Mouse (Mus musculus) B cell, adult 2 months (primary cell): ENCODE data around the gene Crhbp.

Experiments used
- DNase-seq, 2 experiments: peaks; one replicate each; pipeline ENCODE4 v3.0.0; 2022

Gene Crhbp

DNA sequence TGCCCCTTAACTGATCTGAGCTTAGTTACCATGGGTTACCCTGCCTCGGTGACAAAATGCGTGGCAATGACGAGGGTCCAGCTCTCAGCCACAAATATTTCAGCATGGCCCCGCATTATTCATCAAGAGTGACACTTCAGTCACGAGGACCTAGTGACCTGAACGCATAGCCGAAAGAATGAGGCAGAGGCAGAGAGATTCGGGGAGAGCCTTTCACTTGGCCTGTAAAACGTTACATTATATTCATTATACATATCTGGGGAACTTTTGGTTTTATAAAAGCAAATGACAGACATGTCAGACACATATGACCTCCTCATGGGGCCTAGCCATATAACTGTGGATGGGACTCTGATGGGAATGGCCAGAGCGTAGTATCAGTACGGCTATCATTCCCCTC is at the start of gene Crhbp:
Gene Crhbp (minus strand): TSS at position 101 of the 400 bp plus-strand sequence.
- no peak for DNase-seq

DNA sequence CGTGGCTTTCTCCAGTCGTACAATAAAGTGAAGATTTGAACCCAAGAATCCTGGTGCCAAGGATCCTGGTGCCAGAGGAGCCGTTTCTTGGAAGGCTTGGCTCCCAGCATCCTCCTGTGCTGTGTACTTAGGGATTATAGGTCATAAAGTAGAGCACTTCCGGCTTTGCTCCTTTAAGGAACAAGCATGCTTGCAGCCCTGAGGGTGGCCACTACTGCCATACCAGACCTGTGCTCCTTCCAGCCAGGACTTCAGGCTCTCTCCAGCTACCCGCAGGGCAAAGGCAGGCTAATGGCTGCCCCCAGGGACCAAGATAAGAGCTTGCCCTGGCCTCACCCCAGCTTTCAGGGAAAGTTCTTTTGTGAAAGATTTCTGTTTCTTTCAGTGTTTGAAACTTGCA is 48.6 kb upstream of the Crhbp start:
- DNase-seq: no peak

DNA sequence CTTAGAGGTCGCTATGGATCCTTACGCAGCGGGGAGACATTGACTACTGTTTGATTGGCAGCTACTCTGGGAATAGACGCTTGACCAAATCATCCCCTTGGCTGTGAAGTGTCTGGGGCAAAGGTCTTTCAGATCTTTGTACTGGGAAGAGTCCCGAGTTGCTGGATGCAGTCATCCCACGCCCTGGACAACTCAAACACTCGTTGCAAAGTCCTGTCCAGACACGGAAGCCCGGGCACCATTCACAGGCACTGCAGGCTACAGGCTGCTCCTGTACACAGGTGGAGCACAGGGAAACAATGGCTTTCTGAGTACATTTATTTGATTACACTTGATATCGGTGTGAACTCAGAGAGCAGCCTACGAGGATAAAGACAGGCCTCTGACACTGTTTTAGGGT is 46.6 kb upstream of the Crhbp start:
- DNase-seq: no peak

DNA sequence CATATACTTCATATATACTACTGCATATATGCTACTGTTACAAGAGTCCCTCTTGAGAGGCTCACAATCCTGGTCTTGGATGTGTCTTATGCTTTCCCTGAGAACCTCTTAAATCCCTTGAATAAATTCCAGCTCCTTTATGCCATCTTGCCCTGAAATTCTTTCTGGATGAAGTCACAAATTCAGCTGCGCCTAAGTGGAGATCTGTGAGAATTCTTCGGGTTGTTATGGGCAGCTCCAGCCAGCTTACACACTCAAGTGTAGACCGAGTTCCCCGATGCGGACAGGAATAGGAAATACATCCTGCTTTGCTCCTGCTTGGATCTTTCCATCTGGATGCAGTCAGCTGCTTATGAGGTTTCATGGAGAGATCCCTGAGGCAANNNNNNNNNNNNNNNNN is 39.9 kb upstream of the Crhbp start:
- DNase-seq: no peak

DNA sequence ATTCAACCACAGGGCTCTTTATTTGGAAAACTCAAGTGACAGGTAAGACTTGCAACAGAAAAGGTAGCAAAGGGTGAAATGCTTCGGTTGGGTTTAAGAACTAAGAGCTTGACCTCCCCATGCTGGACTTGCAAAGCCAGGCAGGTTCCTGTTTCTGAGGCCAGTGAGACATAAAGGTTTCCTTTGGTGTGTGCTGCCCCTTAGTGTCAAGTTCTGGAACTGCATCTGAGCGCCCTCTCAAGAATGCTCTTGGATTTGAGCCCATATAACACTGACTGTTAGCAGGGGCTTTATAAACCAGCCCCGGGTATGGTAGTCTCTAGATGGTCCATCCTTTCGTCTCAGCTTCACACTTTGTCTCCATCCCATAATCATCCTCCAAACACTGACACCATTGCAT is 36.7 kb upstream of the Crhbp start:
- peak; percentile 81 to 83 for DNase-seq

DNA sequence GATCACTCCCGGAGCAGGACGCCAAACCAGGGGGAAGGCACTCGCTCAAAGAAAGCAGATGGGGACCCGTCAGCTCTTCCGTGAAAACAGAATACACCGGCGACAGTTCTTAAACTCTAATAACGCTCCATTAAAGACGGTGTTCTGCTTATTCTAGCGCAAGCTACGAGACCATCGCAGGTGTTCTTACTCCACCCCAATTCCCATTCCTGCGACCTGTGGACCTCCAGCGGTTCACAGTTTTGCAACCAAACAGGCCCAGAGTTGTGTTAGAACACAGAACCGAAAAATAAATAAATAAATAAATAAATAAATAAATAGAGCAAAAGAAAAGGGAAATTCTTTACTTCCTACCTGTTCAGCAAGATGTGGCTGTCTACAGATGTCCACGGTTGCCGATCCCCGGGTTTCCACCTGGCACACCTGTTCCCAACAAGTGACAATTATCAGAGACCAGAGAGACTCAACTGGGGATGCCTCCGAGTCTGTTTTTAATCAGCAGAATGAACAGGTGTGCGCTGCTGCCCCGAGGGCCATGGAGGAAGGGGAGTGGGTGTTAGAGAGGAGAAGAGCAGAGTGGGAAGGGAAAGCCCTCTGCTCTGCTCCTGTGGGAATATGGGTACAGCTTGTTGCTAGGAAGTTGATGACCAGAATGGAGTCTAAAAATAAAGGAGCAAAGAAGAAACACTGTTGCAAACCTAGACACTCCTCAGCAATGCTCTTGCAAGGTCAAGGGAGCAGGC is 34.1 kb upstream of the Crhbp start, which contains the start of gene S100z:
Gene S100z (minus strand): TSS at position 51 of the 743 bp plus-strand sequence.
- DNase-seq: no peak

DNA sequence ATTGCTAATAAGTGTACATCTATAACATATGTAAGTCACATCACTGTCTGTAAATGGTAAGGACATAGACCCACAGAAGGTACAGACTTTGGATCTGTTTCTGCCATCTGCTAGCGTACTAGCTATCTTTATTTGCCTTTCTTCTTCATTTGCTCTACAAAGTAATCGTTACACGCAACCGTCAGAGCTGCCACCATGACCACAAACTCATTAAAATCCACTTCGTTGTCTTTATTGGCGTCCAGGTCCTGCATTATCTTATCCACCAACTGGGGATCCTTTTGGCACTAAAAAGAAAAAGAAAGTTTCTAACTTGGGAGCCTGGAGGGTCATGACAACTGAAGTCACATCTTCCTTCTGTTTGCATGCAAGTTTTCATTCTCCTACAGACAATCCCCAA is 32.4 kb upstream of the Crhbp start:
- DNase-seq: no peak

DNA sequence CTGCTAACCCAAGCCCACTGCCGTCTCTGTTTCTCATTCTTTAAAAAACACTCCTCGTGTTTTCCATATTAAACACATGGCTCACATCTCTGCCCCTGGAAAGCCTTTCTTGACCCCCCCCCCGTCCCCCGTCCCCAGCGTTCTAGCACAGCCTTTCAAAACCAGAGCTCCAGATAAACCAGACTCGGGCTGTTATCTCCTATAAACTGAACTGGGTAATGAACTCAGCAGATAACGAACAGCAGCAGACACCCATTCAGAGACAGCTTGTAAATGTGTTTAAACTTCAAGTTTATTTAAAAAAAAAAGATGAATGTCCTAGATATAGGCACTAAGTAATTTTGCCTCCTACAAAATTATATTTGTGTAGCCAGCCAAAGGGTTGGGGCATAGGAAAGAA is 30.4 kb upstream of the Crhbp start:
- no peak for DNase-seq

DNA sequence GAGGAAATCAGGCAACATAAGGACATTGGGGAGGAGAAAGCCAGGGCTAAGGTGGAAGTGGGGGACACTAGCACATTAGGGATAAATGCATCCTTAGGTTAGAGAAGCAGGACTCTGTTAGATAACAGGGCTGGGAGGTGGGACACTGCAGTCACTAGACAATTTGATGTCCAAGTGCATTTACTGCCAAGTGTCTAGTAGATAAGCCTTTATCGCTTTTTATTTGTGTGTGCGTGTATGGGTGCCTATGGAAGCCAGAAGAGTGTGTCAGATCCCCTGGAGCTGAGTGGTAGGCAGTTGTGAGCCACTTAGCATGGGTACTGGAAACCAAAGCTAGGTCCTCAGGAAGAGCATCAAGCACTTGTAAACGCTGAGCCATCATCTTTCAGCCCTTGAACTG is 29.6 kb upstream of the Crhbp start:
- no peak for DNase-seq

DNA sequence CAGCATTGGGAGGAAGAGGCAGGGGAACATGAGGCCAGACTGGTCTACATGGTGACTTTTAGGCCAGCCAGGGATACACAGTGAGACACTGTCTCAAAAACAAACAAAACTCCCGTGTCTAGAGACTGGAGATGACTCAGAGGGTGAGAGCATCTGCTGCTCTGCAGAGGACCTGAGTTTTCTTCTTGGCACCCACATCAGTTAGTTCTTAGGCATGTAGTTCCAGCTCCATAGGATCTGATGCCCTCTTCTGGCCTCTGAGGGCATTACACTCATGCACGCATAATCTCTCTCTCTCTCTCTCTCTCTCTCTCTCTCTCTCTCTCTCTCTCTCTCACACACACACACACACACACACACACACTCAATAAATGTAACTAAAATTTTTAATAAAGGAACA is 26.2 kb upstream of the Crhbp start:
- DNase-seq: peak; percentile 21 to 22

DNA sequence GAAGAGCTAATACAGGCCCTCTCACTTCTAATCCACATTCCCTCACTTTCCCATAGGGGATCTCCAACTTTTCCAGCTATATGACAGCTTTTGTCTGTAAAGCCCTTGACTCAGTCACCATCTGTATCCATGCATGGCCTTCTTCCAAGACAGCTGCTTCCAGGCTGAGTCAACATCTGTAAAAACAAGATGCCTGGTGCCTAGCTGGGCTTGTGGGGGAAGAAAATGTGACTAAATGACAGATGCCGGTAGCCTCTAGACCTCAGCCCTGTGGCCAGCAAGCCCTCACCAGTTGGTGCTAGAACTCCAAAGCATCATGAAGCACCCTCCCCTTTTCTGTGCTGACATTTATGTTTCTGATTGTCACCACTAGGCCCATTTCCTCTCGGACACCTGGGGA is 6.8 kb upstream of the Crhbp start:
- DNase-seq: no peak

DNA sequence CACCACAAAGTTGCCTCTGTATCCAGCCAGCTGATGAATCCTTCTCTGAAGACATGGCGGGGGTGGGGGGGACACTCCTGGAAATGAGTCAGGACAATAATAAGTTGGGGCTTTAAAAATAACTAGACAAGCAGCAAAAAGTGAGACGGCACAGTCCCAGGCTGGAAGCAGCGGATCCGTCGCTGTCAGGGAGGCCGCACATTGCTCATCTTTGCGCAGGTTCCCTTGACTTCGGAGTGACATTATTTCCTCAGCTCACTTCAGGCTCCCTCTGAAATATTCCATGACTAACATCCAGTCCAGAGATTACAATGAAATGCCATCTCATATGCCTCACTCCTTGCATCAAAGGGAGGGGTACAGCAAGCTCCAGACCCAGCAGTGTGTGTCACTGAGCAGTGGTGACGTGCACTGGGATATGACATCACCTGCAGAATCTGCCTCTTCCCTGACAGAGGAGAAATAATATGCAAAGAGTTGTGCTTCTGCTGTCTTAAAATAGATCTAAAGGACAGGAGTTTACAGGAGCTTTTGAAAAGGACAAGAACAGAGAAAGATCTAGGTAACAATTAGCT is 6.0 kb upstream of the Crhbp start:
- DNase-seq: no peak

DNA sequence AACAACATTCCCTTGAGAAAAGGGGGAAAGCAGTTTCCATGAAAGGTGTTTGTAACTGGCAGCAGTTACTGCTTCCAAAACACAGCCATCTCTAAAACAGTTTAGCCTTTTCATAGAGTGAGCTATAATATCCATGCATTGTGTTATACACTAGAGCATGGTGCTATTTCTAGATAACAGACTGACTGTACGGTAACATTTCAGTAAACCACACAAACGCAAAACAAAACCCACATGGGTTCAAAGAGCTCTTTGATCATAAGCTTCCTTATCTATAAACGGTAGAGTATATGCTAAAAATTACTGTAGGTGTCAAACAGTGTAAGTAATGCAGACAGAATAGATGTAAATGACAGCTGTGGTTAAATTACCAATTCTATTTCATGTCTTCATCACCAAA is 5.0 kb upstream of the Crhbp start:
- no peak for DNase-seq

DNA sequence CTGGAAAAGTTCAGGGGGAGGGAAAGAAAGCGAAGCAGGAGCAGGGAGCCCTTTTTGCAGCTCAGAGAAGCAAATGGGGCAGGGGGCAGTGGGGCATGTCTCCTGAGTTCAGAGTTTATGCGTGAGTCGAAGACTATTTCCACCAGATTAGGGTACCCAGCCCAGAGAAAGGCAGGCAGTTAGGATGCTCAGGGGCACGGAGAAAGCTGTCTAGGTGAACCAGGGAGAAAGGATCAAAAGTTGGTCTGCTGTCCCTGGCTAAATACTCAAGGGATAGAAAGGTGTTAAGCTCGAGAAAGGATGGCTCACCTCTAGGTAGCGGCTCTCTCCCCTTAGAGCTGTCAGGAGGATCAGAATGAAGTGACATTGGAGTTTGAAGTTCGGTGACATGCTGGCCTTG is 433 bp downstream of the Crhbp start:
- peak; percentile 9 to 11 for DNase-seq

DNA sequence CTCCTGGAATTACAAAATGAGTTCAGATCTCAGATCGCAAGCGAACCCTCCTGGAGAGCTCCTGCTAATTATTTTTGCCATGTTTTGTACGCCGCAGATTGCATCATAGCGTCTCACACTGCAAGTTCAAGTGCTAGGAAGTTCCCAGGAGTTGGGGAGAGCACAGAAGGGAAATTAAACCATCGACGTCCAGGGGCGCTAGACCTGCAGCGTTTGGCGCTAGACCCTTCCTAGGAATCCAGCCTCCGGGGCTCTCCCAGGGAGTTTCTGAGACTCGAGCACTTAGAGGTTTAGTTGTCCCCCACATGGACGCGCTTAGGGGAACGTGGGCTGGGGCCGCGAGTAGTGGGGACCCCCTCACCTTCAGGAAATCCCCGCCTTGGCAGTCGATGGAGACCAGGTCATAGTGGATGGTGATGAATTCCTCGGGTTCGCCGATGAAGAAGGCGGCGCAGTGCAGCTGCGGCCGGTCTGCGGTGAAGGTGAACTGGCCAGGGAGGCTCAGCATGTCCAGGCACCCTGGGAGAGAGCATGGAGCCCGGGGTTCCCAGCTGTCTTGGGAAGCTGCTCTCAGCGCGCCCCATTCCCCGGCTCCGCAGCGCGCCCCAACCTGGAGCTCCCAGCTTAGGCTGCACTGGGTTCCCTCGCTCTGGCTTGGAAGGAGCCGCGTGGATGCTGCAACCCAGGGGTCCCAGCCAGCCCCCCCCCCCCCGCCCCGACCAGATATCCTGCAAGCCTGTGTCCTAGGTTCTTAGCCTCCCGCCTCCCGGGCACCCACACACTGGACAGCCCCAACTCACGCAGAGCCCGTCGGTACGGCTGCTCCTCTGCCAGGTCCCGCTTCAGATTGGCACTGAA is 1.1 kb downstream of the Crhbp start:
- DNase-seq: peak; percentile 6 to 11

DNA sequence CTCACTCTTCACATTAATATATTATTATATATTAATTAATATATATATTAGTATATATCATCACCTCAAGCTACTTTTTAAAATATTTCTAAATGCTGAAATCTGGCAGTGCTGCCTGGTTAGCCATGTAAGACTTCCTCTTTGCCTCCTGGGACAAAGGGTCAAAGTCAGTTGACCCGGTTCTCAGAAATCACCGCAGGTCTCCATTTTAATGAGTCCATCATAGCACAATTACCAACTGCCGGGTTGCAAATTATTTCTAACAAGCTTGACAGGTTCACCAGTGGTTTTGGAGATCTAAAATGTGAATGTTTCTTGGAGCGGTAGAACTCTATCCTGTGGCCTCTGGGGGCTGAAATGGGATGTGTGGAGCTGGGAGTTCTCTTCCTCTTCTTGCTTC is 1.8 kb downstream of the Crhbp start:
- DNase-seq: no peak

DNA sequence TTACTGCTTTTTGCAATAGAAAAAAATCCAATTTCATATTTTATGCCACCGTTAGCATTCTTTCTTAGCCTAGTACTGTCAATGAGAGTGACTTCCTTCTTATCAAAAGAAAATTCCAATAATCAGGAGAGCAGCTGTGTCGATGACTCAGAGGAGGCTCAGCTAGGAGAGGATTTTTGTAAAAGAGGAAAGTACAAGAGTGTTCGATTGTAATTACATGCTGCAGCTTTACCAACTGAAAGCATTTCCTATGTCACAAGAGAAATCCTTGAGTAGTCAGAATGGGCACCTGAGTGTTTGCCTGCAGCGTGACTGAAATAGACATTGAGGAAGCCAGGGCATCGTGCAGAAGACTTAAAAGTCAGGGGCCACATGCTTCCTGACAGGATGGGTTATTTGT is 5.2 kb downstream of the Crhbp start:
- no peak for DNase-seq

DNA sequence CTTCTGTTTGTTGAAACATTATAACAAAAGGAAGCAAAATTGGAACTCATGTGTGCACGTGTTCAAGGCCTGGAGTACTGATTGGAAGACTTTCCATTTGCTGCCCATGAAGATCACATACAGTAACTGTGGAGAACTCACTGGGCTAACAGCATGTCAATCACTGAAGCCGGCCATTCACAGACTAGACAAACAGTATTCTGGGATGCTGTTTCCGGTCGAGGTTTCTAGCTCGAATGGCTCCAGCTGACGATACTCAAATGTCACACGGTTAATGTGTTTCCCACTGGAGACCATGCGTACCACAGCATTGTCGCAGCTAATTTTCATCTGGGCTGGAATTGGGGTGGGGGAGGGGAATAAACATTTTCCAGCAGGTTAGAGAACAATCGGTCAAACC is 13.0 kb downstream of the Crhbp start:
- no peak for DNase-seq

DNA sequence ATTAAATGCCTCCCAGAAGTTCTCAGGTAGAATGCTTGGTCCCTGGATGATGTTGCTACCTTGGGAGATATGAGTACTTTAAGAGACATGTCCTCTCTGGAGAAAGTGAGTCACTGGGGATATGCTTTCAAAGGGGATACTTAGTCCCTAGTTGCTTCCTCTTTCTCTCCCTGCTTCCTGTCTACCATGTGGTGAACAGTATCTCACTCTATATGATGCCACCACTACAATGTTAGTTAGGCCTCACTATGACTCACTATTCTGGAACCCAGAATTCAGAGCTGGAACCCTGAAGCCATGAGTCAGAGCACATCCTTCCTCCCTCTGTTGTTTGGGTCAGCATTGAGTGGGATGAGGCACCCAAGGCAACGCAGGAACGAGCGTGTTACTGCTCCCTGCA is 17.2 kb downstream of the Crhbp start:
- no peak for DNase-seq

DNA sequence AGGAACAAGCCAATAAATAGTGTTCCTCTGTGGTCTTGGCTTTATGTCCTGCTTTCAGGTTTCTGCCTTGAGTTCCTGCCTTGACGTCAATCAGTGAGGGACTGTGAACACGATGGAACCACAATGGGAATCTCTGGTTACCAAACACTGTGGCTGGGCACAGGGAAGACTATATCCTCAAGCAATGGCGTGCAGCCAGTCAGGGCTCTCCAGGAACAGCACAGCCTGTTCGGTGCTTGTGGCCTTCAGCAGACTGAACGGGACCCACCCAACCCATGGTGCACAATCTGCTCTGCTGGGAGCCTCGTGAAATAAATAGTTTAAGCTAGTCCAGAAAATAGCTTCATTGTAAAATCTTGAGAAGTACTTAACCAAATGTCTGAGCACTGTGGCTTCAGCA is 18.3 kb downstream of the Crhbp start:
- no peak for DNase-seq

DNA sequence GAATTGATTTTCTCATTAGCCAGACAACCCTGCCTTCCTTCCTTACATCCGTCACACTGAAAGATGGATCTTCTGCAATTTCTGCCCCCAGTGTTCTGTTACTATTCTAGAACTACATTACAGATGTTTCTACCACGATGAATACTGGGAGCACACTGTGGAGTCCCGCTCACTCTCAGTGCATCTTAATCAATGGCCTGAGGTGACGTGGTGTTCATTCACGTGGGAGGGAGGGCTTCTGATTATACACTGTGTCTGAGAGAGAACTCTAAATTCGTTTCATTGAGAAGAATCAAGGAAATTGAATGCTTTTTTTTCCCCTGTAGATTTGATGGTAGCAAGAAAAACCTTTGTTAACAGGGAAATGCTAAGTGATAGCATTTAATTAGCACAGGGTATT is 19.2 kb downstream of the Crhbp start:
- no peak for DNase-seq

DNA sequence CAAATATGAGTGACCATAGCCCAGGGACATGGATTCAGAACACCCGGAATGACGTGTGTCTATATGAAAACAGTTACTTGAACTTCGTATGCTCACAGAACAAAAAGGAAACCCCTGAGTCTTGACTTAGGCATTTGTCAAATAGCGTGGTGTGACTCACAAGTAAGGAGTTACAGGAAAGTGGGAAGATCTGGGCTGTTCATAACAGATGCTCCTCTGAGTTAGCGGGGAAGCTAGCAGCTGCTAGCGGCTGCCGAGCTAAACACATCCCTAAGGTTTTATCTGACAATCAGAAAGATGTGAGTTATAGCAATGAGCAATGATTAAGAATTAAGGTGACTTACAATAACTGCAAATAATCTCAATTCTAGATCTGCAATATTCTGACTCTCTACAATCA is 19.8 kb downstream of the Crhbp start:
- DNase-seq: no peak

DNA sequence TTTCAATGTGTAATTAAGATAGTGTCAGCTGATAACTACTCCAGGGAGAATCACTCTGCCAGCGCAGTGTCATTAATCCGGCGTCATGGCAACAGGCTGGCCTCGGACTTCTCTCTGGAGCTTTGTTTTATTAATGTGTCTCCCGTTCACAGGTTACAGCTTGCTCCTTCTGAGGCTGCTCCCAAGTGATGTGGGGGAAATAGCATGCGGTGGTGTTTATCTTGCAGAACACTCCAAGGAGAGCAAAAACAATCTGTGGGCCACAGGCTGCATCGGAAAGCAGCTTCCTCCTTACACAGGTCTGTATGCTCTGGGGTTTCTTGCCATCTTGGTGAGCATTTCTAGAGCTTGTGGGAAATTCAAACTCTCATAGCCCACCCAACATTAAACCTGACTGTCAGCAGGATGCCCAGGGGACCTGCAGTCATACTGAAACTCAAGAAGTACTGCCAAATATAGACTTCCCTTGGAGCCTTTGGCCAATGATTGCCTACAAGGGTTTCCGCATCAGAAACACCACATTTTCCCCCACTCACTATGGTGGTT is 25.4 kb downstream of the Crhbp start:
- DNase-seq: peak; percentile 43 to 48
